ENCODE assay signal across 8 mouse cellular contexts in genomic region chr2:20494666-20495065, GRCm38 (mm10).
DNase-seq lines count a peak whose midpoint lies in the region; ATAC-seq and TF ChIP-seq lines count a peak whose summit lies in the region.

No protein-coding gene starts in this region.

- no peaks in the 10 kb centered on the region for H3K36me3 ChIP-seq in thymus, adult 2 months (ENCODE audit: control insufficient read depth, insufficient read depth, low read length)
- no peaks in the 10 kb centered on the region for H3K36me3 ChIP-seq in forebrain, embryonic 16.5 days (ENCODE audit: control insufficient read depth, insufficient read depth)
- no peaks in the 10 kb centered on the region for H3K36me3 ChIP-seq in kidney, embryonic 14.5 days (ENCODE audit: control insufficient read depth, insufficient read depth, low read length)

- no peaks in the 10 kb centered on the region for H3K9me3 ChIP-seq in forebrain, embryonic 16.5 days (ENCODE audit: control insufficient read depth, low read length)
- H3K9me3 ChIP-seq in kidney, embryonic 14.5 days (ENCODE audit: control insufficient read depth, low read length), result no peaks in the 10 kb centered on the region

- H3K4me3 ChIP-seq in thymus, adult 2 months (ENCODE audit: control insufficient read depth, insufficient read depth, low read length), result no peak overlapping the region
- no peak overlapping the region for H3K4me3 ChIP-seq in forebrain, embryonic 16.5 days (replicated peaks; ENCODE audit: low read length)
- H3K4me3 ChIP-seq in kidney, embryonic 14.5 days (ENCODE audit: low read length), result no peak overlapping the region

- no peak for TF ChIP-seq POLR2A in thymus, adult 2 months (IDR thresholded peaks at IDR 0.05; ENCODE audit: control insufficient read depth, extremely low read depth, insufficient read depth, low read length, poor library complexity)

- no peaks in the 10 kb centered on the region for H3K4me1 ChIP-seq in thymus, adult 2 months (replicated peaks; ENCODE audit: control insufficient read depth, insufficient read depth, low read length)
- H3K4me1 ChIP-seq in forebrain, embryonic 16.5 days (replicated peaks; ENCODE audit: control insufficient read depth, insufficient read depth, low read length), result no peaks in the 10 kb centered on the region
- 0 out of 2 replicates have a peak, but pooled peaks cover 3% of the 10 kb centered on the region for H3K4me1 ChIP-seq in kidney, embryonic 14.5 days (ENCODE audit: control insufficient read depth, insufficient read depth, low read length)

- H3K27me3 ChIP-seq in thymus, adult 2 months (ENCODE audit: control insufficient read depth, insufficient read depth, low read length), result no peaks in the 10 kb centered on the region
- H3K27me3 ChIP-seq in forebrain, embryonic 16.5 days (replicated peaks; ENCODE audit: control insufficient read depth, insufficient read depth, low read length), result no peaks in the 10 kb centered on the region
- no peaks in the 10 kb centered on the region for H3K27me3 ChIP-seq in kidney, embryonic 14.5 days (ENCODE audit: control insufficient read depth, insufficient read depth, low read length)

- no peak overlapping the region for H3K9ac ChIP-seq in forebrain, embryonic 16.5 days (replicated peaks; ENCODE audit: low read depth, low read length)
- H3K9ac ChIP-seq in kidney, embryonic 14.5 days (ENCODE audit: low read depth, low read length), result no peak overlapping the region

- DNase-seq in thymus, adult 2 months, result peak; percentile 20
- DNase-seq in thymus, adult 18-20 months, result no peak
- DNase-seq in c-Kit-positive CD71-positive TER-119-negative erythroid progenitor cells, embryonic 14.5 days (ENCODE audit: low read depth), result peak; percentile 15
- DNase-seq in lung, adult 18-20 months, result peak; percentile 41 to 67
- DNase-seq in retina, postnatal 1 day, result peak; percentile 82
- no peak for DNase-seq in MN1 (ENCODE audit: low spot score)

- 13% methylated on average over 3 of the region's 3 CpGs for WGBS in thymus, adult 2 months
- 9% methylated on average over 3 of the region's 3 CpGs for WGBS in forebrain, embryonic 16.5 days
- WGBS in kidney, embryonic 14.5 days, result 19% methylated on average over 3 of the region's 3 CpGs

- ATAC-seq in forebrain, embryonic 16.5 days, result peak; percentile 57; the same call in 1 of the 2 replicates
- ATAC-seq in kidney, embryonic 14.5 days (ENCODE audit: low FRiP score, low TSS enrichment), result peak; percentile 86

- no peak overlapping the region for H3K27ac ChIP-seq in thymus, adult 2 months (ENCODE audit: control insufficient read depth, insufficient read depth, low read length)
- no peak overlapping the region for H3K27ac ChIP-seq in forebrain, embryonic 16.5 days (ENCODE audit: low read length)
- H3K27ac ChIP-seq in kidney, embryonic 14.5 days (ENCODE audit: low read depth, low read length), result peak overlapping the region; percentile 20; the same call in 1 of the 2 replicates

- H3K4me2 ChIP-seq in forebrain, embryonic 16.5 days (ENCODE audit: low read length), result no peak overlapping the region
- no peak overlapping the region for H3K4me2 ChIP-seq in kidney, embryonic 14.5 days (replicated peaks; ENCODE audit: low read depth, low read length)

- no peak for TF ChIP-seq CTCF in thymus, adult 2 months (IDR thresholded peaks at IDR 0.05; ENCODE audit: borderline replicate concordance, control insufficient read depth, extremely low read depth, insufficient read depth, low read length, poor library complexity)

Comparison
In these comparisons a context has a peak if more than half of its experiments do, and no peak if none do; other contexts are left out.
1. DNase-seq: peak in thymus, adult 2 months (single experiment), c-Kit-positive CD71-positive TER-119-negative erythroid progenitor cells, embryonic 14.5 days (single experiment), lung, adult 18-20 months (2 of 2) and retina, postnatal 1 day (single experiment); none in thymus, adult 18-20 months (0 of 2) and MN1 (single experiment).